Mouse (Mus musculus) hindbrain, postnatal 0 days (tissue): Measurements from ENCODE around the gene Stum. TPM values are rescaled to one million over a fixed set of nuclear protein-coding genes. Genes with fewer than 3 reads are reported as not detected.

Source experiments
- ATAC-seq: fragments of 200-750 bp; cut with Nextera tagmentation; 2 replicates; pipeline ENCODE4 v1.8.0; 2017; ENCODE audit warnings: mild to moderate bottlenecking, moderate TSS enrichment, moderate library complexity
- DNase-seq: peaks from one replicate; pipeline ENCODE4 v3.0.0-alpha.2; 2015; ENCODE audit warnings: low spot score
- H3K27ac ChIP-seq: fragments of 300-500 bp; sonication (generic); 2 replicates; pipeline ENCODE4 v1.5.1; 2014; ENCODE audit warnings: mild to moderate bottlenecking
- H3K27me3 ChIP-seq: fragments of 300-500 bp; sonication (generic); 2 replicates; pipeline ENCODE4 v1.6.1; 2014; ENCODE audit warnings: low read length, mixed read lengths; ENCODE audit not compliant: insufficient read depth
- H3K36me3 ChIP-seq: fragments of 300-500 bp; sonication (generic); 2 replicates; pipeline ENCODE4 v1.6.1; 2014; ENCODE audit warnings: low read length, mixed read lengths; ENCODE audit not compliant: insufficient read depth
- H3K4me1 ChIP-seq: fragments of 300-500 bp; sonication (generic); 2 replicates; pipeline ENCODE4 v1.6.1; 2014; ENCODE audit warnings: antibody characterized with exemption, low read length, mixed read lengths; ENCODE audit not compliant: insufficient read depth
- H3K4me2 ChIP-seq: fragments of 300-500 bp; sonication (generic); 2 replicates; pipeline ENCODE4 v1.6.1; 2014; ENCODE audit warnings: low read depth, mild to moderate bottlenecking, low read length, moderate library complexity, mixed read lengths
- H3K4me3 ChIP-seq: fragments of 300-500 bp; sonication (generic); 2 replicates; pipeline ENCODE4 v1.5.1; 2014; ENCODE audit warnings: low read length
- H3K9ac ChIP-seq: fragments of 300-500 bp; sonication (generic); replicated peaks from 2 replicates; pipeline ENCODE4 v1.6.1; 2014; ENCODE audit warnings: mild to moderate bottlenecking, low read length, moderate library complexity, mixed read lengths
- H3K9me3 ChIP-seq: fragments of 300-500 bp; sonication (generic); 2 replicates; pipeline ENCODE4 v1.6.1; 2016; ENCODE audit warnings: low read length, mixed read lengths
- CTCF ChIP-seq: IDR thresholded peaks from 2 replicates; pipeline ENCODE4 v1.5.1; 2016; ENCODE audit warnings: antibody characterized with exemption, control low read depth, low read depth
- WGBS: fragments of 180-500 bp; shearing (Covaris S2); extraction: QIAGEN DNeasy Blood & Tissue Kit; methylation state at CpG from one replicate; pipeline ENCODE4 v1.1.7; 2014; 5-methylcytosine and 5-hydroxymethylcytosine counted together
- polyA plus RNA-seq: library from polyadenylated mRNA; unstranded; fragments of >200 nt; fragmentation: Nextera tagmentation; extraction: Ambion mirVana; gene quantifications from 2 replicates; pipeline ENCODE4 v1.2.1, GENCODE M21; 2015
- total RNA-seq: library from RNA; depleted of rRNA; stranded (reverse); fragments of >200 nt; gene quantifications from 2 replicates; pipeline ENCODE4 v1.2.3, GENCODE M21; 2014

The Stum gene
- total and polyA plus RNA-seq, 2 experiments from 2014 or later: 20.6 to 105 TPM

DNA sequence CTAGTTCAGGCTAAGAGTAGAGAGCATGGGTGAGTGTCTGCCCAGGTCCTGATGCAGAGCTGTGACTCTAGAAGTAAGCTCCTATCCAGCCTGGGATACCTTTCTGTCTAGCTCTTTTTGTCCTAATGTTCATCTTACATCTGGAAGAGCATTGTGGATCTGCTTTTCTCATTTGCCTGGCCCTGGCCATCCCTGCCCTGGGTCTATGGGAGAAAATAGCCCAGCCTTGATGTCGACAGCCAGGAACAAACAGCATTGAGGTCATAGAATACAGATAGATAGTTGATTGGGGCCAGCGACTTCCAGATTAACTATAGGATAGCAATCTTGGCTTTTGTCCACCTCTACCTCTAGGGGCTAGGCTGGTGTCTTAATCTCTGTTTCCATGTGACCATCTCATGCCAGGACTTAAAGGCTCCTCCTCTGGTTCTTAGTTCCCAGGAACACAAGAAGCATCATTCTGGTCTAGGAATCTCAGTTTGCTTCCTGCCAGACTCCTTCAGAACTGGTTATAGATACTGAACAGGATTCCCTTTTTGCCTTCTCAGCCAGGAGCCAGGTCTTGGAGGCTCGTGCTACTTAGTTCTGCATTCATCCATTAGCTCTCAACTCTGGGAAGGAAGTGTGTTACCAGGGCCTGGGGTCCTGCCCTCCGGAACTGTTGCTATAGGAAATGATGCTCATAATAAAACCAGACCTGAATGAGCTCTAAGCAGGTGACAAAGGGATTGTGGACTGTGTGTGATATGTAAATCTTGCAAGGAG is 82.4 kb downstream of the Stum start:
- Histone ChIP-seq H3K9me3 (no peaks in the 10 kb centered on the region), H3K36me3 (no peaks in the 10 kb centered on the region), H3K4me1 (no peaks in the 10 kb centered on the region), H3K27me3 (no peaks in the 10 kb centered on the region), H3K27ac (no peak overlapping the region), H3K4me2 (no peak overlapping the region), H3K9ac (no peak overlapping the region), H3K4me3 (no peak overlapping the region)
- 72% methylated on average over 4 of the region's 4 CpGs for WGBS
- ATAC-seq (no peak), DNase-seq (no peak)
- TF ChIP-seq CTCF: no peak

DNA sequence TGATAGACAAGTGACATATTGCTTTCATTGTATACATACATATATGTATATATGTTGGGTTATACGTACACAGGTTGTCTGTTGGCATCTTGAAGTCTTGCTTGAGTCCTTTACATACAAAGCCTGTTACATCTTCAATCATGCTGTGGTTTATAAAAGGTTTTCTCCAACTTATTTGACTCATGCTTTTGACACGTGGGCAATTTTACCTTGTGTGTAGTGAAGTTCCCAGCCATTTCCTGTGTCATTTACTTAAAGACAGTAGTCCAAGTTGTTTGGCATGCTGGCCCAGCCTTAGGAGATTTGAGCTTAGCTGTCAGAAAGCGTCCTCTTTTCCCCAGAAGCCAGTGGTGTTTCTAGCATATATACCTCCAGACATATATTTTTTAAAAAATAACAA is 84.9 kb downstream of the Stum start:
- DNase-seq (no peak), ATAC-seq (no peak)
- Histone ChIP-seq H3K4me2 (no peak overlapping the region), H3K4me1 (no peaks in the 10 kb centered on the region; the same call in 1 of the 2 replicates), H3K9ac (no peak overlapping the region), H3K27ac (no peak overlapping the region), H3K9me3 (no peaks in the 10 kb centered on the region), H3K36me3 (no peaks in the 10 kb centered on the region), H3K27me3 (no peaks in the 10 kb centered on the region), H3K4me3 (no peak overlapping the region)
- TF ChIP-seq CTCF: no peak
- 75% methylated on average over 3 of the region's 3 CpGs for WGBS

DNA sequence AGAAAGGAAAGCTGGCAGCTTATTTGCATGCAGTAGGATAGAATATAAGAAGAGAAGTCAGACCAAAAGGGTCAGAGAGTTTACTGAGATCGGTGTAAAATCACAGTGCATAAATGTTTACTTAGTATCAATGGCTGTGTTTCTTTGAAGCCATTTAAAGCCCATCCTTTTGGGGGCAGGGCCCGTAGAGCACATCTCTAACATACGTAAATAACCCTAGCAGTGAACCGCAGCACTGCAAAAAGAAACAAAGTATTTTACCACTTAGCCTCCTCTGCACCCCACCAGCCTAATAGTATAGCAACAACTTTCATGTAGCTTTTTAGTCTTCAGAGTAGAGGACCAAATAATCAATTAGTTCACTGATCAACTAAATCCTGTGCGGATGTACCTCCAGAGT is 85.6 kb downstream of the Stum start:
- Histone ChIP-seq H3K4me1 (no peaks in the 10 kb centered on the region; the same call in 1 of the 2 replicates), H3K4me3 (no peak overlapping the region), H3K9ac (no peak overlapping the region), H3K4me2 (no peak overlapping the region), H3K9me3 (no peaks in the 10 kb centered on the region), H3K36me3 (no peaks in the 10 kb centered on the region), H3K27ac (no peak overlapping the region), H3K27me3 (no peaks in the 10 kb centered on the region)
- WGBS: 72% methylated on average over 5 of the region's 5 CpGs
- DNase-seq (no peak), ATAC-seq (no peak)
- no peak for TF ChIP-seq CTCF

DNA sequence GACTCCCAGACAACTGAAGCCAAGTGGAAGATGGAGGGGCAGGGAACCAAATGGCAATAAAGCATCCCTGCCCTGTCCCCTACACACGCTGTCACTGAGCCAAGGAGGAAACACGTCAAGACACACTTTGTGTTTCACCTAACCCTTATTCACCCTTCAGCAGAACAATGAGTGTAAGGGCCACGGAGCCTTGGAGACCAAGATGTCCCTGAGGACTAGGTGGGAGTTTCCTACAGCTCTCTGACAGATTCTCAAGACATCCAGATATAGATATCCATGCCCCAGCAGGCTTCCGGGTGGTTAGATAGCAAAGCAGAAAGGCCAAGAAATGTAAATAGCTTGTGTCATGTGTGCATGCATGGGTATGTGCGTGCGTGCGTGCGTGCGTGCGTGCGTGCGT is 89.4 kb downstream of the Stum start:
- Histone ChIP-seq H3K4me1 (no peaks in the 10 kb centered on the region; the same call in 1 of the 2 replicates), H3K9ac (no peak overlapping the region), H3K27ac (peak overlapping the region; percentile 70; the same call in 1 of the 2 replicates), H3K4me2 (no peak overlapping the region), H3K4me3 (no peak overlapping the region), H3K27me3 (no peaks in the 10 kb centered on the region), H3K36me3 (no peaks in the 10 kb centered on the region), H3K9me3 (no peaks in the 10 kb centered on the region)
- WGBS: 81% methylated on average over 12 of the region's 12 CpGs
- TF ChIP-seq CTCF: no peak
- ATAC-seq: no peak
- DNase-seq: no peak

DNA sequence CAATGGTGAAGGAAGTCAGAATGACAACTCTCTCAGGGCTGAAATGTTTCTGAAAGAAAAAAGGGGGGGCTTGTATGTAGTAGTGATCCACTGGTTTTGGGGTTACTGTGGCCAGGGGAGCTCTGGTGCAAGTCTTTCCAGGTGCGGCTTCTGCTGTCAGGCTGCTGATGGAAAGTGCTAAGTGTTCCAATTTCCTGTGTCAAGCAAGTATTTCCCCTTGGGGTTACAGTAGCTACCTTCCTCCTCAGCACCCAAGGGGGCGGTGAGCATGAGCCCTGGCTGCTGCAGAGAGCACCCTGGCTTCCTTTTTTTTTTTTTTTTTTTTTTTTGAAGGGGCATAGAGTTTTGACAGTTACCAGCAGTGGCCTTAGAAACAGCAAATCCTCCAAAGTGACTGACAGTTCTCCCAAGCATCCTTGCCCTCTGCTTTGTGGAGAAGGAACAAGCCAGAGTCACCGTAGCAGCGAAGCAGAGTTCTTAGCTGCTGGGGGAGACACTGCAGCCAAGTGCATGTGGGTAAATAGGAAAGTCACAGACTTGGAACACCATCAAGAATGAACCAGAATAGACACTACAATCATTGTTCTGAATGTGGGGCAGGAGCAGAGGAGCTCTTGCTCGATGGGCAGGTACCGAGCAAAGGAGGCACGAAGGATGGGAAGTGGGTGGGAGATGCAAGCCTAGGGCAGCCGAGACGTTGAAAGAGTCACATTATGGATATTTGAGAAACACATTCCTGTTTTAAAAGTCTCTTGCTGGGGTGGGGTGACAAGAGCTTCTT is 90.1 kb downstream of the Stum start:
- peak overlapping the region; percentile 70 for H3K27ac ChIP-seq
- H3K9ac ChIP-seq: no peak overlapping the region
- H3K4me1 ChIP-seq: peaks cover 4% of the 10 kb centered on the region; the same call in 1 of the 2 replicates
- H3K27me3 ChIP-seq: no peaks in the 10 kb centered on the region
- H3K36me3 ChIP-seq: no peaks in the 10 kb centered on the region
- DNase-seq (peak; percentile 62), ATAC-seq (peak; percentile 70)
- TF ChIP-seq CTCF: no peak
- H3K9me3 ChIP-seq: no peaks in the 10 kb centered on the region
- no peak overlapping the region for H3K4me2 ChIP-seq
- H3K4me3 ChIP-seq: no peak overlapping the region
- 51% methylated on average over 9 of the region's 9 CpGs for WGBS

DNA sequence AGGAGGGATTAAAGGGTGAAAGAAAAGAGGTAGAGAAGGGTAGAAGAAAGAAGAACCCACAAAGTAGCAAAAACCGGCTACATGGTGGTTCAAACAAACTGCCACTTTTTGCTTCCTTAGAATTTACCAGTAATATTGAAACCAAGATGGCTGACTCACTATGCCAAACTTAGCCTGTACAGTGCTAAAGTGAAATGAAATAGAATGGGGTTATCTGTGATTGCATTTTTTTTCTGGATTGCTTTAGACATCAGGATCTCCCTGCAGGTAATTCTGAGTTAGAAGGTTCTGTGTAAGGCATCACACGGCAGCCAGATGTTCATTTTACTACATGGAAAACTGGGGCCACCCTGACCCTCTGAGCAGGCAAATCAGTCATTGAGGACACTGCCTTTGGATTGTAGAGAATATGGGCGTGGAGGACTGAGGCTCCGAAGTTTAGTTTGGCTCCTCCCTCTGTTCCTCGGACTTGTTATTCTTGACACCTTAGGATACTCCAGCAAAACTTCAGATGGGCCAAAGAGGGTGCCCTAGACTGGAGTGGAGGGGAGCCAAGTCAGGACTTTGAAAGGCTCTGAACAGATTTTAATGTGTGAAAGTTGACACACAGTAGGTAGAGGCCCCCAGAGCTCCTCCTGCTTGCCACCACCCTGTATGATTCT is 91.0 kb downstream of the Stum start:
- Histone ChIP-seq H3K9ac (no peak overlapping the region), H3K9me3 (no peaks in the 10 kb centered on the region), H3K4me2 (no peak overlapping the region), H3K4me3 (no peak overlapping the region), H3K36me3 (no peaks in the 10 kb centered on the region), H3K4me1 (peaks cover 5% of the 10 kb centered on the region; the same call in 1 of the 2 replicates), H3K27ac (peak overlapping the region; percentile 70; the same call in 1 of the 2 replicates), H3K27me3 (no peaks in the 10 kb centered on the region)
- TF ChIP-seq CTCF: no peak
- 91% methylated on average over 5 of the region's 5 CpGs for WGBS
- ATAC-seq: no peak
- no peak for DNase-seq
